Mouse (Mus musculus) cortical plate, adult 2 months (tissue): ENCODE measurements around the gene Aph1a.

Experiments
- CTCF ChIP-seq: fragments of 200-500 bp; IDR thresholded peaks from 2 replicates; pipeline ENCODE4 v1.5.1; 2011; ENCODE audit warnings: mild to moderate bottlenecking, control low read depth, low read length; ENCODE audit not compliant: insufficient read depth; ENCODE audit errors: extremely low read depth
- POLR2A ChIP-seq: fragments of 200-500 bp; IDR thresholded peaks from 2 replicates; pipeline ENCODE4 v1.6.1; 2011; ENCODE audit warnings: mild to moderate bottlenecking, low read length, control low read depth; ENCODE audit not compliant: insufficient read depth; ENCODE audit errors: extremely low read depth

GRCm38 (mm10) chr3:95870976-95871375, 22.8 kb upstream of the Aph1a start:
- TF ChIP-seq POLR2A = no peak
- no peak for TF ChIP-seq CTCF
